In the genomic region with DNA sequence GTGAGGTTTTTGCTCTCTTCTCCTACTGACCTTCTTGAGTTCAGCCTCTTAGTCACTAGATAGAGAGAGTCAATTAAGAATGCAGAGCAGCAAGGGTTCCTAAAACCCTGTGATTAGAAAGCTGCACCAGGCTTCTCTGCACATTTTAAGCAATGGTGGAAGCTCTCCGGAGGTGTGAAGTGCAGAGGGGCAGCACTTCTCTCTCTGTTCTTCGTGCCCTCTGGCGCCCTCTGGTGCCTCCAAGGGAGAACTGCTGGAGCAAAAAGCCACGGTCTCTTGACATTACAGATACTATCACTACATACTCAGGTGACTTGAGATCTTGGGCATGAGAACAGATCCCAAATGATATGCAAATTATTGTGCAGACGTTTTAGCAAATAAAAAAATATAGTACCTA, we compare ENCODE assay signal across 9 mouse cellular contexts.
DNase-seq lines count a peak whose midpoint lies in the region; ATAC-seq and TF ChIP-seq lines count a peak whose summit lies in the region.
"Had no signal": no experiment of that assay in that cellular context is flagged by ENCODE, and none has a peak within 500 bp of the region (broad histone marks: within the 10 kb centered on the region; RNA-seq: fewer than 3 reads in every experiment).

No protein-coding gene starts in this region.

- H3K9ac ChIP-seq in intestine, postnatal 0 days (ENCODE audit: low read depth, low read length), result no peak overlapping the region
- no peak overlapping the region for H3K9ac ChIP-seq in midbrain, embryonic 16.5 days (ENCODE audit: low read depth, low read length)
- H3K9ac ChIP-seq: limb, embryonic 15.5 days had no signal

- intact Hi-C loops in left cerebral cortex, postnatal 25 days (cut with DNase I), result loop anchor here (1.0 to 10.0 kb wide), 3 partner anchors 363 to 1560 kb away; no protein-coding TSS in a partner anchor

- H3K9me3 ChIP-seq in intestine, postnatal 0 days (ENCODE audit: control insufficient read depth), result no peaks in the 10 kb centered on the region
- no peaks in the 10 kb centered on the region for H3K9me3 ChIP-seq in midbrain, embryonic 16.5 days (replicated peaks; ENCODE audit: control insufficient read depth, low read length, poor library complexity, severe bottlenecking)
- H3K9me3 ChIP-seq: limb, embryonic 15.5 days had no signal

- no peaks in the 10 kb centered on the region for H3K36me3 ChIP-seq in intestine, postnatal 0 days (ENCODE audit: control insufficient read depth, insufficient read depth)
- no peaks in the 10 kb centered on the region for H3K36me3 ChIP-seq in midbrain, embryonic 16.5 days (ENCODE audit: control insufficient read depth, insufficient read depth, low read length)
- H3K36me3 ChIP-seq: limb, embryonic 15.5 days had no signal

- no peak overlapping the region for H3K27ac ChIP-seq in intestine, postnatal 0 days (ENCODE audit: low read depth, low read length)
- no peak overlapping the region for H3K27ac ChIP-seq in midbrain, embryonic 16.5 days (ENCODE audit: low read length)
- H3K27ac ChIP-seq: limb, embryonic 15.5 days had no signal

- 0 out of 2 replicates have a peak, but pooled peaks have one; percentile 31 for ATAC-seq in intestine, postnatal 0 days
- 0 out of 2 replicates have a peak, but pooled peaks have one; percentile 58 for ATAC-seq in midbrain, embryonic 16.5 days
- ATAC-seq in monocyte, adult 5-6 weeks (replicated peaks; ENCODE audit: insufficient number of reproducible peaks, low FRiP score, low TSS enrichment, poor library complexity, severe bottlenecking), result no peak

- no peak overlapping the region for H3K4me3 ChIP-seq in intestine, postnatal 0 days (ENCODE audit: low read depth, low read length)
- no peak overlapping the region for H3K4me3 ChIP-seq in midbrain, embryonic 16.5 days (ENCODE audit: low read depth, low read length)
- H3K4me3 ChIP-seq: limb, embryonic 15.5 days had no signal

- no peaks in the 10 kb centered on the region for H3K27me3 ChIP-seq in intestine, postnatal 0 days (replicated peaks; ENCODE audit: control insufficient read depth, insufficient read depth, low read length)
- H3K27me3 ChIP-seq in midbrain, embryonic 16.5 days (ENCODE audit: control insufficient read depth, insufficient read depth, low read depth, low read length), result no peaks in the 10 kb centered on the region
- H3K27me3 ChIP-seq: limb, embryonic 15.5 days had no signal

- DNase-seq in R1 (ENCODE audit: low read depth, low spot score), result peak; percentile 57
- peak; percentile 21 for DNase-seq in cerebellum, adult 11 months
- peak; percentile 64 for DNase-seq in forelimb bud, embryonic 11.5 days (ENCODE audit: low read depth, low spot score)
- DNase-seq in left cerebral cortex, postnatal 25 days (ENCODE audit: low spot score in 2 of 2), result peak; percentile 64 to 74
- DNase-seq in spleen, postnatal 36 days (ENCODE audit: low spot score in 2 of 2), result peak; percentile 8 to 9

- H3K4me1 ChIP-seq in intestine, postnatal 0 days (replicated peaks; ENCODE audit: control insufficient read depth, insufficient read depth, low read length), result no peaks in the 10 kb centered on the region
- H3K4me1 ChIP-seq in midbrain, embryonic 16.5 days (ENCODE audit: control insufficient read depth, insufficient read depth, low read length), result no peaks in the 10 kb centered on the region
- H3K4me1 ChIP-seq: limb, embryonic 15.5 days had no signal

- 5% methylated on average over 5 of the region's 5 CpGs for WGBS in intestine, postnatal 0 days
- 5% methylated on average over 5 of the region's 5 CpGs for WGBS in midbrain, embryonic 16.5 days

- no peak overlapping the region for H3K4me2 ChIP-seq in intestine, postnatal 0 days (replicated peaks; ENCODE audit: low read depth)
- no peak overlapping the region for H3K4me2 ChIP-seq in midbrain, embryonic 16.5 days (ENCODE audit: low read length)
- H3K4me2 ChIP-seq: limb, embryonic 15.5 days had no signal

- peak; percentile 94 for TF ChIP-seq CTCF in intestine, postnatal 0 days (IDR thresholded peaks at IDR 0.05; ENCODE audit: low read depth)

Comparison
In these comparisons a context has a peak if more than half of its experiments do, and no peak if none do; other contexts are left out.
1. DNase-seq: peak in every context shown above with its lines; median percentile 69 in left cerebral cortex, postnatal 25 days; 64 in forelimb bud, embryonic 11.5 days; 57 in R1; 21 in cerebellum, adult 11 months; 8 in spleen, postnatal 36 days.